Mouse (Mus musculus): ENCODE data around the gene Zfp184.

DNA sequence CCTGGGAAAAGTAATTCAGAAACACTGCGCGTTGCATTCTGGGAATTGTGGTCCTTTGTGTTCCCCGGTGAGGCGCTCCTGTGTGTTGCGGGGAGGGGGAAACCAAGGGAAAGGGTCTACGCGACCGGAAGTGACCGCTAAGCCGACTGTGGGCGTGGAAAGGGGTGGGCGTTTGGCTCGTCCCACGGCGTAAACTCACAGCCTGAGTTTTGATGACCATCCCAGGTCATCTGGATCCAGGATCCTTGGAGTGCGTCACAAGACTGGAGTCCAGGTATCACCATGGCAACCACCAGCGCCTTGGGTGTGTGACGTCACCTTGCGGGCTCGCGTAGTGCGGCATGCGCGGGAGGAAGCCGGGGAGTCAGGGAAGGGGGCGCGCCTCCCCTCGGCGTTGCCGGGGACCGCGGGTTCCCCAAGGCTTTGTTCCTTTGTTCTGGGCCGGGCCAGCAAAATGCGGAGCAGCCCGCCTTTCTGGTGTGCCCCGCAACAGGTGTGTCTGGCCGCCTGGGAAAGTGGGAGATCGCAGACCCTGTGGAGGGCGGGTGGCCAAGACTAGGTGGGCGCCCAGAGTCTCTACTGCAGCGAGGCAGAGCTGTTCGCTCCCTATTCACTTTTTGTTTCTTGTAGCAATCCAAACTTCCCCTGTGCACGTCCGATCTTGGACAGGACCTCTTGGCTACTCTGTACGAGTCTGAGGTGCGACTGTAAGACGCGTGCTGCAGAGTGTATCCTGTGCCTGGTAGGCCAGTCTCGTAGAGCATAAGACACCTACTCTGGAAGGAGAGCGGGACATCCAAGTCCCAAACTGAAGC, at the start of gene Zfp184:
- TF ChIP-seq CTCF (conservative IDR thresholded peaks at IDR 0.05; ENCODE audit: insufficient read depth, insufficient read length, low read depth, low read length) (no peak), POLR2A (IDR thresholded peaks at IDR 0.05; ENCODE audit: low read depth, low read length) (no peak)
